Mouse (Mus musculus): ENCODE measurements around the gene Hspb9. TPM values are rescaled to one million over a fixed set of nuclear protein-coding genes. Genes with fewer than 3 reads are reported as not detected.

Hspb9 gene
- total RNA-seq, 2 experiments from 2014 or later = not detected

DNA sequence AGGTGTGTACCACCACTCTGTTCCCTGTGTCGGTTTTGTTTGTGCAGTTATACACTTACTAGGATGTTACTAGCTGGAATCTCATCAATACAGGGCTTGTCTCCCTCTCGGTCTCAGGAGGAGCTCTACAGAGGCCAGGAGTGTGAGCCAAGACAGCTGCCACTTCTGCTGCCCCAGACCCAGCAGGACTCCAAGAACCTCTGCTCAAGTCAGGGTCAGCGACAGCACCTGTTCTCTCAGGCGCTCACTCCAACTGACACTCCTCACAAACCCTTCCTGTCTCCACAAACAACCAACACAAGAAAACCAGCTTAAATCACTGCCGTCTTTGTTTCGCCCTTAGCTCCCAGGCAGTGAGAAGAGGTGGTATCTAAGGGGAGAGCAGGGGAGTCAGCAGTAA lies 15.0 kb downstream of the Hspb9 start:
- DNase-seq (ENCODE audit: low spot score in 2 of 2) = no peak

DNA sequence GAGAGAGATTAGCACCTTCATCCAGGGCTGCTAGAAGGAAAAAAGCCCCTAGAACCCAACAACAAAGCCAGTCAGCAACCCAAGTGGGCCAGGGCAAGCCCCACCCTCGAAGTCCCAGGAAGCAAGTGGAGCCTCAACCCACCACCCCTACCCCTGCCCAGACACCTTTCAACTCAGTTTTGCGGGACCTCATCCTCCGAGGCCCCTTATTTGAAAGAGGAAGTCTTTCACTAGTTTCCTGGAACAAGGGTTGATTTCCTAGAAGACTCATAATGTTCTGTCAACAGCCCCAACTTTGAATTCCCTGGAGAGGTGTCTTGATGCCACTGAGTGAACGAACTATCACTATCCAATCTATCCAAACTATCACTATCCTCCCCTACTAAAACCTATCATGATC lies 16.3 kb downstream of the Hspb9 start:
- no peak for DNase-seq (ENCODE audit: low spot score in 2 of 2)

DNA sequence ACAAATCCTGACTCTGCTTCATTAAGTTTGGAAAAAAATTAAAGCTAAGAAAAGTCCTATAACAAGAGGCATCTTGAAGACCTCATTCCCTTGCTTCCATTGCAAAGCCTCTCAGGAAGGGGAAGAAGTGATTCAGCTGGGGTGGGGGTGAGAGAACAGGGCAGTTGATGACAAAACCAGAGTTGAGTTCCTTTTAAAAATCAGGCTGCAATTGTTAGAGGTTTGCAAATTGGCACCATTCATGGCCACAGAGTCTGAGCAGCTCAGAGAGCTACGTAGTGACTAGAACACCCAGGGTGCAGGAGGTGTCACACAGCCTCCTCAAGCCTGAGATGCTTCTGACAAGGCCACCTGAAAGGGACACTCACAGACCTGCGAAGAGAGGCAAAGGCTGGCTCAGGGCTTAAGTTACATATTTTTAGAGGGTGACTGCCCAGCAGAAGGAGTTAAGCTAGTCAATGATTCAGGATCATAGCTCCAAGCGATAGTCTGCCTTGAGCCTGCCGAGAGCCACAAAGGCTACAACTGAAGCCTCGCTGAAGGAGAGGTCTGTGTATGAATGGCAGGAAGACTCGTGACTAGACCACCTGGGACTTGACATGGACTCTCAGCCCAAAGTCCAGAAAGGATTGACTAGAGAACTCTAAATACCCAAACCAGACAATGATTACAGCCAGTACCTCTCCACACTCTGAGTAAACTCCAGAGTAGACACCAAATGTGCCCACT lies 17.0 kb downstream of the Hspb9 start:
- no peak for DNase-seq (ENCODE audit: low spot score in 2 of 2)

DNA sequence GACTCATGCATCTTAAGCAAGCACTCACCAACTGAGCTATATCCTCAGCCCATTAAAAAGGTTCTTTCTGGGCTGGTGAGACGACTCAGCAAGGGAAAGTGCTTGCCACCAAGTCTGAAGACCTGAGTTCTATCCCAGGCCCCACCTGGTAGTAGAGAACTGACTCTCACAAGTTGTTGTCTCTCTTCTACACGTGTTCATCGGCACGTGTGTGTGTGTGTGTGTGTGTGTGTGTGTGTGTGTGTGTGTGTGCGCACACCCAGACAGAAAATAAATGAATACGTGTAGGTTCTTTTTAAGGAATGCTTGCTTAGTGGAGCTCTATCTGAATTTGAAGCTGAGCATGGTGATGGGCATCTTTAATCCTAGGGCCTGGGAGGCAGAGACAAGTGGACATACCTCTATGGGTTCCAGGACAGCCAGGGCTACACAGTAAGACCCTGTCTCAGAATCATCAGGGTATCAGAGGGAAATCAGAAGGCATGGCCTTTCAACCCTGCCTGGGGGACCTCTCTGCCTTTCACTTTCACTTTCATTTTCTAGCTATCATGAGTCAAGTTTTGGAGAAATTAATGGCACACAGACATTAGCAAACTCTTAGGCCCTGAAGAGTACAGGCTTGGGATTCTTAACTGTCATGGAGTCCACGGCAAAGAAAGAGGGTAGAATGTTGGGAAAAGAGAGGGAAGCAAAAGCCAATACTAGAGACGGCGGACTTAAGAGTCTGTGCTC lies 21.6 kb downstream of the Hspb9 start:
- DNase-seq (ENCODE audit: low spot score in 2 of 2) = no peak

DNA sequence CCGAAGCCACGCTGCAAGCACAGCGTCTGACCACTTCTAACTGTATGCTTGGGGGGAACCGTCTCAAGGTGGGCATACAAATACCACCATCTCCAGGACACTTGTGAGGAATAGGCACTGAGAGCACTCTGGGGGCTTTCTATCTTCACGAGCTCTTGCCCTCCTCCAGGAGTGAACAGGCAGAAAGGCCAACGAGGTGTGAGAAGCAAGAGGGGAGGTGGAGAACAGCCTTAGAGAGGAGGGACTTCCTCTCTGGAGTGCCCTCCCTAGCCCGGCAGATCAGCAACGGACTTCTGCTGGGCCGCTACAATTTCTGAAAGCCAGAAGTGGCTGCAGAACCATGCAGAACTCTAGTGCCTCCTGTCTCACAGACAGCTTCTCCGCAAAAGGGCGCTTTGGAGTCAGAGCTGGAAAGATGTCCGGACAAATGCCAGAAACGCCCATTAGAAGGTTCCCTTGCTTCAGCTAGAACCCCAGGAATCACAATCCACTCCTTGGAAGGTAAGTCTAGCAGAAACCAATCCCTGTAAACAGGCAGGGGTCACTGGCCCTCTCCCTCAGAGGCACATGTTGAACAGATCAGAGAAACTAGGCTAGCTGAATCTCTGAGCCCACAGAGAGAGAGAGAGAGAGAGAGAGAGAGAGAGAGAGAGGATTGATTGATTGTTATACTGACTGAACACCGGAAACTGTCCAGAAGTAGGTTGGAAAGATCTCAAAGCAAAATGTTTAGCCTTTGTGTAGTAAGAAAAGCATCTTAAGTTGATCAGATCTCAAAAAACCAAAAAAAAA lies 22.5 kb downstream of the Hspb9 start:
- no peak for DNase-seq (ENCODE audit: low spot score in 2 of 2)

DNA sequence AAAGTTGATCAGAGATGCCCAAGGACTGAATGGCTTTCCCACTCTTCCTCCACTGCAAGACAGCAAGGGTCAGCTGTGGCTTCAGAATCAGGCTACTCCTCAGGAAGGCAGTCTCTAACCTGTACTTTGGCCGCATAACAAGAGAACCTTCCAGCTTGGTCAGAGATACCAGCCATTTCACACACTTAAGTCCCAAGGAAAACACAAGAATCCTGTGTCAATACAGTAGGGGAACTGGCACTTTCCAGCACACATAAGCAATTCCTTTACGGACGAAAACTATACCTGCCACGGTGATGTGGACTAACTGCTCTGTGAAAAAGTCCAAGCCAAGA lies 23.1 kb downstream of the Hspb9 start:
- DNase-seq (ENCODE audit: low spot score in 2 of 2) = no peak

DNA sequence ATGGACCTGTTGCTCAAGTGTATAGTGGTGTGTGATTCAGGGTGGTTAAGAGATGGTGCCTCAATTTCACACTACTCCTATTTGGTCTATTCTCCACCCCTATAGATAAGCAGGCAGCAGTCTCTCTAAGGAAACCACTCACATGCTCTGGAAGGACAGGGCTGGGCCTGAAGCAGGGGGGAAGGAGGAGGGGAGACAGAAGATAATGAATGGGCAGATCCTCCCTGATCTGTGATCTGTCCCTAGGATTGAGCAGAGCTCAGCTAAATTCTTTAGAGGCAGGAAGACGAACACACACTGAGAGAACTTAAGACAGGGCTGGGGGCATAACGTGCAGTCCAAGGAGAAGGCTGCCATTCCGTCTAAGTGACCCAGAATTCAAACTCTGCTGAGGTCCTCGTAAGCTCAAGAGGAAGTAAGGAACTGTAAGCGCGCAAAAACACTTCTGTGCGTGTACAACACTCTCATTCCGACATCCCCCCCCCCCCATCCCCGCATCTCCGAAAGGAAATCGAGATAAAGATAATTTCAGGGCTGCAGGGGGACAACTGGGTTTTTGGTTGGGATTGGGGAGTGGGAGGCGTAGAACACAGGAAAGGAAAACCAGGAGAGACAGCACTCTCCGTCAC lies 23.6 kb downstream of the Hspb9 start:
- no peak for DNase-seq (ENCODE audit: low spot score in 2 of 2)

DNA sequence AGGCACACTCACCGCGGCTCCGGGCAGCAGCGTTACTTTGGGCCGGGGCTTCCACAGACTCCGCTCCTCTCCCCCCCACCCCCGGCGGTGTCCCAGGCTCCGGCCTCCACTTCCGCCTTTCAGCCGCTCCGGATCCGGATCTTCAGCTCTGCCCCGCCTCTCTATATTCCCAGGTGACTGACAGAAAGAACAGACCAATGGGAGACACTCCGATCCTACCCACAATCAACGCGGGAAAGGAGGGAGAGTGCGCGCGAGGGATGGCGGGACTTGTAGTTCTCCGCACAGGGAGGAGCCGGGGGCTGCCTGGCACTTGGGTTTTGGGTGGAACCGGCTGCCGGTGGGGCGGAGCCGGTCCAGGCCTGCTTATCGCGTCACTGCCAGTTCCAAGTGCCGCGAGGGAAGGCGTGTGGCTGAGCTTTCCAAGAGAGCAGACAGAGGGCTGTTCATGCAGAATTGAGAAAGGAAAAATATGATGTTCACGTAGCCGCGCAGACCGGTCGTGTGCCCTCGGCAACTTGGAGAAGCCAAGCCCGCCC lies 24.5 kb downstream of the Hspb9 start, which contains the start of gene Rab5c:
Rab5c (minus strand) TSS at position 150 of the 539 bp plus-strand sequence.
- peak; percentile 93 to 94 for DNase-seq (ENCODE audit: low spot score in 2 of 2)

DNA sequence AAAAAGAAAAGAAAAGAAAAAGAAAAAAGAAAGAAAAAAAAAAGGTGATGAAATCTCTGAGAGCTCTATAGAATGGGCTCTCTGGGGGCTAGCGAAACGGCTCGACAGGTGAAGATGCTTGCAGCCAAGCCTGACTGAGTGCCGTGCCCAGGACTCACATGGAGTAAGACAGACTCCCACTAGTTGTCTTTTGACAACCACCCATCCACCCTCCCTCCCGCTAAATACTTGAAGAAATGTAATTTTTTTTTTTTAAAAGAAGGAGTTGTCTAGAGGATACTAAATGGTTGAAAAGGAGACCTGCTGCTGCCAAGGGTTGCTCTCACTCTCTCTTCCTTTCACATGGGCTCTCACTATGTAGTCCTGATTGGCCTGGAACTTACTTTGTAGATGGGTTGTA lies 25.1 kb downstream of the Hspb9 start:
- DNase-seq (ENCODE audit: low spot score in 2 of 2) = no peak

DNA sequence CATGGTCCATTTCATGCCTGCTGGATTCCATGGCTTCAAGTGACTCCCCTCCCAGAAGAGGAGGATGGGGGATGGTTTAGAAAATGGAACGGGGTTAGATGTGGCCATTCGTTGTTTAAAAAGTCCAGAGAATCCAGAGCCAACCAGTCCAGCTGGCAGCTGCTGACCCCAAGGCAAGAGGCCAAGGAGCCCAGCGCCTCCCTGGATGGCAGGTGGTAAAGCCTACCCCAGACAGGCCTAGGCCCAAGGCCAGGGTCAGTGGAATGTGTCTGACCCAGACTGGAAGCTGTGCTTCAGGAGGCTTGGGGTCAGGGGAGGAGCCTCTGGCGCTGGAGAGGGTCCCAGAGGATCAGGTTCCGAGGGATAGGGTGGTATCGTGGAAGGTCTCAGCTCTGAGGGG lies 27.7 kb downstream of the Hspb9 start:
- no peak for DNase-seq (ENCODE audit: low spot score in 2 of 2)

DNA sequence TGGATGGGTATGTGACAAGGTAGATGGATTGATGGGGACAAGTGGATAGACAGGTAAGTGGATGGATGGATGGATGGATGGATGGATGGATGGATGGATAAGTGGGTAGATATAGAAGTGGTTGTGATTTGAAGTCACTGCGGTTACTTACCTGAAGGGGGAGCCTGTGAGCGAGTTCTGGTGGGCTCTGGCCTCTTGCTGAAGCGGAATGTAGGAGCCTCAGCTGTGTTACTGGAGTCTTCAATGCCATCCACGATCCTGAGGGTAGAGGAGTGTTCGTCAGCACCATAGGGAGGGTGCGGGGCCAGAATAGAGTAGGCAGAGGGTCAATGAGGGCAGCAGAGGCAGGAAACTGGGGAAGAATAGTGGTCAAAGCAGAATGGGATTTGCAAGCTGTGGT lies 31.4 kb downstream of the Hspb9 start:
- DNase-seq (ENCODE audit: low spot score in 2 of 2) = peak in 1 of 2 experiments; percentile 44

DNA sequence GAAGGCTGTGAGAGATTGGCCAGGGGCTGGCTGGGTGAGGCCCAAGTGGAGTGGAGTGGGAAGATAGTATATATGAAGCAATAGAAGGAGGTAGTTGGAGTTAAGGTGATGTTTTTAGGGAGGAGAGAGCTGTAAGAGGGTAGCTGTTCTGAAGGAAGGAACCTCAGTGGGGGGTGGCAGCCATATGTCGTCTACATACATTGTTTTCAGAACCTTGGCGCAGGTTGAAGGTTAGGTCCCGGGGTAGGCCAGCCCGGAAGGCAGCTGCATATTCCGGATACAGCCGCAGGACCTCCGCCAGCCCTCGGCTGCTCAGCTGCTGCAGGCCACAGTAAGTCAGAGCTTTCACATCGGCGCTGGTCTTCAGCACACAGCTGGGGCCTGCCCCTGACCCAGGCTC lies 32.9 kb downstream of the Hspb9 start:
- no peak for DNase-seq (ENCODE audit: low spot score in 2 of 2)

DNA sequence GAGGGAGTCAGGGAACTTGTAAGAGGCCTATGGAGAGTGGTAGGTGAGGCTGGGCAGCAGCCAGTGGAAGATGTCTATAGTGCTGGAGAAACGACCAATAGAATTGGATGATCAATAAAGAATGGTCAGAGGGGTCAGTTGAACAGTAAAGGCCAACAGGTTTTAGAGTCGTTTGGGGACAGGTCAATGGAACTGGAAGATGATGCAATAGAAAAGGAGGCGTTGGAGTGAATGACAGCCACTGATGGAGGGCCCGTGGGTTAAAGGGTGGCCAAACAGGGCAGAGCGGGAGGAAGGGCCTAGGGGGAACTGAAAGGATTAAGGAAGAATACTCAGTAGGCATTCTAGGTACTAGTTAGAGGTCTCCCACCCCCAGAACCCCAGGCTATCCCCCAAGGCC lies 33.5 kb downstream of the Hspb9 start:
- DNase-seq (ENCODE audit: low spot score in 2 of 2) = no peak

DNA sequence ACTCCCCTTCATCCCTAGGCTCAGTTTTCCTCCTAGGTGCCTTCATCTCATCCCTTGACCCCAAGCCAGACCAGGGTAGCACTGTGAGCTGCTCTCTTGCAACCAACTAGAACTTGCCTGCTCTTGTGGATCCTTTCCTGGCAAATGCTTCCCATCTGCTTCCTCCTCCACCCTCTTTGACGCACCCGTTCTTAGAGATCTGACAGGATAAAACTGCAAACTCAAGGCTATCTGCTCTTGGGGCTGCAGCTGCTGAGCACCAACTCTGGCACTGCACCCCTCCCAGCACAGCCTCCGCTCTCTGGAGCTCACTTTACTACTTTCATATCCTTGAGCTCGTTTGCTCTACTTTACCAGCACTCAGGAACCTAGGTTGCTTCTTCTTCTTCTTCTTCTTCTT lies 35.0 kb downstream of the Hspb9 start:
- DNase-seq (ENCODE audit: low spot score in 2 of 2) = no peak

DNA sequence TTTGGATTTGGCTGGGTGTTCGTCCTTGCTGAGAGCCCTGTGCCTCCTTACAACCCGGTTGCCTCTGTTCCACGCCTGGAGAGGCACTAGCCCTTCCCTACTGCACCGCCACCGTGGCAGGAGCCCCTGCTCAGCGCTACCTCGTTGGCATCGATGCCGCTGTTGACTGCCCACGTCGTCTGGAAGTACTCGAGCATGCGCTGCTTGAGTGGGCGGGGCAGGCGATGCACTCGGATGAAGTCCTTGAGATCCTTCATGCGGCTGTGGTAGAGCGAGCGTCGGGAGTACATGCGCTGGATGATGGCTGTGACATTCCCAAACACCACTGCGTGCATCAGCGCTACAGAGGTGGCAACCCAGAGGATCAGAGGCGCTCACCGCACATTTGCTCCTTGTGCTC lies 35.8 kb downstream of the Hspb9 start:
- no peak for DNase-seq (ENCODE audit: low spot score in 2 of 2)

DNA sequence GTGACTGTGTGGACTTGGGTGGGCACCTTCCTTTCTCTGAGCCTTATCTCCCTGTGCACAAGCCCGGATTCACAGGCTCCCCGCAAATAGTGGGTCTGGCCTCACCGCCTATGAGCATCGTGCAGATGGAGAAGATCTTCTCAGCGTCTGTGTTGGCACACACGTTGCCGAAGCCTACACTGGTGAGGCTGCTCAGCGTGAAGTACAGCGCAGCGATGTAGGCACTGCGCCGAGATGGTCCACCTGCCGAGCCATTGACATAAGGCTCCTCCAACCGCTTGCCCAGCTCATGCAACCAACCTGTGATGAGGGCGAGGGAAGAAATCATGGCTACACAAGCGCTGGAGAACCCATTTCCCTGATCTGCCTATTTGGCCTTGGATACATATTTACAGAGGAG lies 36.5 kb downstream of the Hspb9 start:
- no peak for DNase-seq (ENCODE audit: low spot score in 2 of 2)

DNA sequence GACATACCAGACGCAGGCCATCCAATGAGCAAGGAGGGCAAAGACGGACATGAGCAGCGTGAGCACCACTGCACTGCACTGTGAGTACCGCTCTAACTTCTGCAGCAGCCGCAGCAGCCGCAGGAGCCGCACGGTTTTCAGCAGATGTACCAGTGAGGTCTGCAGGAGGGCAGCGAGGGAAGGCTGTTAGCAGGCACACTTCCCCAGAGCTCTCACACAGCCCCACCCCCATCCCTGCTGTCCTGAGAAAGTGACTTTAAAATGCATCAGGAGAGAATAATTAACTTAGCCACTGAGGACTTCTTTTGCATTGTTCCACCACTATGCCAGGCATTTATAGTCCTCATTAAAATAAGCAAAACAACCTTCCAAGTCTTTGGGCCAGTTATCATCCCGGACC lies 38.6 kb downstream of the Hspb9 start:
- no peak for DNase-seq (ENCODE audit: low spot score in 2 of 2)

DNA sequence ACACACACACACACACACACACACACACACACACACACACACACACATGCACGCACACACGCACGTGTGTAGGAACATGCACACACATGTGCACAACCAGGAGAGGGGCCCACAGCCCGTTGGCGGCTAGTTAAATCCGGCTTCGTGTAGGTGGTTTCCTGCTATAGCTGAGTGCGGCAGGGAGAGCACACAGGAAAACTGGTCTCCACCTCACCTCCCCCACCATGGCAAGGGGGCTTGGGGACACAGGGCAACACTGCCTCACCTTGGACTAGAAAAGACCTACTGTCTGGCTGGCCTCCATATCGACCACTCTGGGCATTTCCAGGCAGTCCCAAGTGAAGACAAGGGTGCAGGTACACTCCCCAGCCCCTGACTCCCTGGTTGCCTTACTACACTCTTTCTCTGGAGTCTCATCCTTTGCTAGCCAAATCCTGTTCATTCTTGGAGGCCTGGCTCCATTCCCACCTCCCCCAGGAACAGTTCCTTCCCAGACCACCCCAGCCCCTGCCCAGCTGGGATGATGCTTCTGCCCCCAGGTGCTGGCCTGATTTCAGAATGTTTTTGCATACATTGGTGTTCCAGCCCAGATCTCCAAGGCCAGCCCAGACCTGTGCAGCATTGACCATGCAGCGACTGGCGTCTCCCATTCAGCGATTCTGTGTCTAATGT lies 40.5 kb downstream of the Hspb9 start:
- no peak for DNase-seq (ENCODE audit: low spot score in 2 of 2)

DNA sequence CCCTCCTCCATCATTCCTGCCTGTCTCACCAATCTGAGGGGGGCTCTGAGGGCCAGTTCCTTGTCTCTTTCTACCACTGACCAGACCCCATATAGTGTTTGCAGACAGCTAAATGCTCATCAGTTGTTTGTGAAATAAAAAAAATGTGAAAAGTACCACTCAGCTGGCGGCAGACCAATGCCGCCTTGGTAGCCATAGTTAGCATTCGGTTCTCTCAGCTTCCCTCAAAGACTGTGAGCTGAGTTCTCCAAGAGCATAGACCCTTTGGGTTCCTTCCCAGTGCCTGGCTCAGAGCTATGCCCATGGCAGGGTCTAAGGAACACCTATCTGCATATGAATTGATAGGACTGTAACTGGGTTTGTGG lies 41.0 kb downstream of the Hspb9 start:
- DNase-seq (ENCODE audit: low spot score in 2 of 2) = no peak

DNA sequence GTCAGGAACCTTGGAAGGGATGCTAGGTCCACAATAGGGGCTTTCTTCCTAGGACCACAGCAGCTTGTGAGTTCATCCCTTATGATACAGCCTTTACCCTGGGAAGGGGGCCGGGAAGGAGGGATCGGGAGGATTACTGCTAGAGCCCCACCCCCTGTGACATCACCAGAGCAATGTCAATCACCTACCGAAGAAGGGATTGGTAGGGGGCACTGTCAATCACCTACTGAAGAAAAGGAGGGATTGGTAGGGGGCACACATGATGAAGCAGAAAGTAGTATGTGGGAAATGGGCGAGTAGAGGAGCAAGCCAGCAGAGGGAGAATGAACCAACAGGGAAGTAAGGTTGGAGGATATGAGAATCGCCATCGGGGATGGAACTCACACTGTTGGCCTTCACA lies 42.8 kb downstream of the Hspb9 start:
- no peak for DNase-seq (ENCODE audit: low spot score in 2 of 2)

DNA sequence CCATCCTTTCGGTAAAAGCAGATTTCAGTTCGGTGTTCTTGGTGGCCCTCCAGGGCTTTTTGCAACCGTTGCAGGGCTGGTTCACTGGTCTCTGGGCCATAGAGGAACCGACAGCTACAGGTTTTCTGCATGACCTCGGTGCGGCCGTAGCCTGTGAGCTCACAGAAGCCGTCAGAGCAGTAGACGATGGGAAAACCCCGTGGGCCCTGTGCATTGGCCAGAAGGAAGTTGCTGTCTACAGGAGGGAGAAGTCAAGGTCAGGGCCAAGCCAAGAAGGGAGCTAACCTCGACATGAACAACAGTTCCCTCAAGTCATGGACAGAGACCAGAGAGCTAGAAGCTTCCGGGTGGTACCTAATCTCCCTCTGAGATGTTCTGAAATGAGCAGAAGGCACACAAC lies 43.9 kb downstream of the Hspb9 start:
- DNase-seq (ENCODE audit: low spot score in 2 of 2) = no peak
